Mouse (Mus musculus) CH12.LX (cell line): Measurements from ENCODE around the gene Atp8a2. TPM values are rescaled to one million over a fixed set of nuclear protein-coding genes. Genes with fewer than 3 reads are reported as not detected.

Experiments used
- DNase-seq: peaks from one replicate; pipeline ENCODE4 v3.0.0-alpha.2; 2013; ENCODE audit errors: extremely low read depth
- H3K27ac ChIP-seq: 2 replicates; pipeline ENCODE4 v1.5.1; 2012; ENCODE audit warnings: low read depth, mild to moderate bottlenecking, control low read depth, moderate library complexity; ENCODE audit not compliant: insufficient read depth
- H3K27me3 ChIP-seq: replicated peaks from 2 replicates; pipeline ENCODE3; 2012; ENCODE audit warnings: inconsistent platforms
- H3K36me3 ChIP-seq, 2 experiments: replicated peaks in 1 of 2; 2 replicates each; pipeline versions ENCODE3 to v1.6.1; 2012; ENCODE audit warnings: inconsistent platforms in 1 of 2, low read length in 1 of 2, mild to moderate bottlenecking in 1 of 2, mixed read lengths in 1 of 2, moderate library complexity in 1 of 2; ENCODE audit not compliant: control insufficient read depth in 1 of 2, insufficient read depth in 1 of 2
- H3K4me1 ChIP-seq, 2 experiments: 2 replicates each; pipeline ENCODE4 v1.6.1; 2012; ENCODE audit warnings: inconsistent platforms in 1 of 2, moderate library complexity in 1 of 2; ENCODE audit not compliant: insufficient read depth in 2 of 2, control insufficient read depth in 1 of 2
- H3K4me2 ChIP-seq: 2 replicates; pipeline ENCODE4 v1.6.1; 2012; ENCODE audit warnings: low read depth, mild to moderate bottlenecking, control low read depth; ENCODE audit not compliant: poor library complexity, insufficient read depth, severe bottlenecking
- H3K4me3 ChIP-seq, 3 experiments: fragments of 150-350 bp in 1 of 3; sonication (generic) in 1 of 3; replicated peaks in 1 of 3; 2 replicates each; pipeline versions ENCODE3 to v1.5.1; 2011 to 2012; ENCODE audit warnings: low read depth in 2 of 3, low read length in 2 of 3, mild to moderate bottlenecking in 2 of 3, moderate library complexity in 2 of 3, control low read depth in 1 of 3, improper control_type of control experiment in 1 of 3, inconsistent platforms in 1 of 3, mixed read lengths in 1 of 3; ENCODE audit not compliant: poor library complexity in 1 of 3
- H3K79me2 ChIP-seq: replicated peaks from 2 replicates; pipeline ENCODE4 v1.6.1; 2012; ENCODE audit warnings: mild to moderate bottlenecking, moderate library complexity; ENCODE audit not compliant: control insufficient read depth, poor library complexity, insufficient read depth, severe bottlenecking; ENCODE audit errors: extremely low read depth
- H3K9ac ChIP-seq: 2 replicates; pipeline ENCODE4 v1.6.1; 2012; ENCODE audit warnings: low read depth, mild to moderate bottlenecking, control low read depth, moderate library complexity; ENCODE audit not compliant: insufficient read depth
- H3K9me3 ChIP-seq: replicated peaks from 2 replicates; pipeline ENCODE3; 2012; ENCODE audit warnings: low read length, inconsistent platforms, mixed read lengths
- CHD1 ChIP-seq: IDR thresholded peaks from 2 replicates; pipeline ENCODE4 v1.6.1; 2012; ENCODE audit warnings: low read depth, low read length, improper control_type of control experiment, inconsistent platforms
- CHD2 ChIP-seq: IDR thresholded peaks from 2 replicates; pipeline ENCODE4 v1.6.1; 2011; ENCODE audit warnings: low read length, improper control_type of control experiment
- JUN ChIP-seq: IDR thresholded peaks from 2 replicates; pipeline ENCODE4 v1.6.1; 2011; ENCODE audit warnings: low read depth, mild to moderate bottlenecking, low read length, improper control_type of control experiment, moderate library complexity; ENCODE audit not compliant: insufficient read depth
- MAX ChIP-seq: IDR thresholded peaks from 2 replicates; pipeline ENCODE4 v1.6.1; 2011; ENCODE audit warnings: low read length, improper control_type of control experiment
- MAZ ChIP-seq: IDR thresholded peaks from 2 replicates; pipeline ENCODE4 v1.6.1; 2012; ENCODE audit warnings: low read depth, mild to moderate bottlenecking, inconsistent platforms, low read length, improper control_type of control experiment, moderate library complexity
- MXI1 ChIP-seq: IDR thresholded peaks from 2 replicates; pipeline ENCODE4 v1.6.1; 2011; ENCODE audit warnings: mild to moderate bottlenecking, low read depth, low read length, improper control_type of control experiment
- MYC ChIP-seq: IDR thresholded peaks from 2 replicates; pipeline ENCODE4 v1.6.1; 2011; ENCODE audit warnings: low read depth, mild to moderate bottlenecking, improper control_type of control experiment, low read length
- NELFE ChIP-seq: IDR thresholded peaks from 2 replicates; pipeline ENCODE4 v1.6.1; 2011; ENCODE audit warnings: low read depth, low read length, improper control_type of control experiment
- PAX5 ChIP-seq: IDR thresholded peaks from 2 replicates; pipeline ENCODE4 v1.6.1; 2012; ENCODE audit warnings: low read length, inconsistent platforms, mixed read lengths
- POLR2A ChIP-seq: IDR thresholded peaks from 2 replicates; pipeline ENCODE4 v1.6.1; 2011; ENCODE audit warnings: low read depth, mild to moderate bottlenecking, improper control_type of control experiment, low read length
- UBTF ChIP-seq: IDR thresholded peaks from 2 replicates; pipeline ENCODE4 v1.6.1; 2012; ENCODE audit warnings: low read depth, mild to moderate bottlenecking, inconsistent platforms, low read length, improper control_type of control experiment, moderate library complexity
- USF1 ChIP-seq: IDR thresholded peaks from 2 replicates; pipeline ENCODE4 v1.6.1; 2014; ENCODE audit warnings: low read depth, mild to moderate bottlenecking, inconsistent platforms, low read length, improper control_type of control experiment
- ZKSCAN1 ChIP-seq: IDR thresholded peaks from 2 replicates; pipeline ENCODE4 v1.6.1; 2012; ENCODE audit warnings: low read depth, inconsistent platforms, low read length, improper control_type of control experiment, borderline replicate concordance
- dilution Hi-C: fragments of 300-500 bp; cut with MboI; formaldehyde crosslinking; loops from 2 replicates; pipeline ENCODE4 v1.14.3; 2020; ENCODE audit warnings: low sequenced_read_pairs; ENCODE audit not compliant: extremely low pct_unique_long_range_greater_than_20kb, extremely low pct_ligation_motif_present
- in situ Hi-C: fragments of 300-500 bp; cut with MboI; formaldehyde crosslinking; loops from 3 replicates; pipeline ENCODE4 v1.14.3; 2019; ENCODE audit warnings: low sequenced_read_pairs, low pct_ligation_motif_present, low pct_unique_long_range_greater_than_20kb, mixed read lengths
- polyA plus RNA-seq: library from polyadenylated mRNA; unstranded; fragments of >175 nt; gene quantifications from 2 replicates; pipeline ENCODE4 v1.2.1, GENCODE M21; 2012; ENCODE audit warnings: low read depth; ENCODE audit not compliant: insufficient read length
- total RNA-seq, 2 experiments: library from RNA; depleted of rRNA; stranded (reverse); fragments of 300-350 nt in 1 of 2; fragments of >200 nt in 1 of 2; gene quantifications; 2 replicates each; pipeline ENCODE4 v1.2.3; 2012 to 2014

Atp8a2 gene
- total and polyA plus RNA-seq, 3 experiments = 0.15 to 0.29 (median 0.21) TPM

DNA sequence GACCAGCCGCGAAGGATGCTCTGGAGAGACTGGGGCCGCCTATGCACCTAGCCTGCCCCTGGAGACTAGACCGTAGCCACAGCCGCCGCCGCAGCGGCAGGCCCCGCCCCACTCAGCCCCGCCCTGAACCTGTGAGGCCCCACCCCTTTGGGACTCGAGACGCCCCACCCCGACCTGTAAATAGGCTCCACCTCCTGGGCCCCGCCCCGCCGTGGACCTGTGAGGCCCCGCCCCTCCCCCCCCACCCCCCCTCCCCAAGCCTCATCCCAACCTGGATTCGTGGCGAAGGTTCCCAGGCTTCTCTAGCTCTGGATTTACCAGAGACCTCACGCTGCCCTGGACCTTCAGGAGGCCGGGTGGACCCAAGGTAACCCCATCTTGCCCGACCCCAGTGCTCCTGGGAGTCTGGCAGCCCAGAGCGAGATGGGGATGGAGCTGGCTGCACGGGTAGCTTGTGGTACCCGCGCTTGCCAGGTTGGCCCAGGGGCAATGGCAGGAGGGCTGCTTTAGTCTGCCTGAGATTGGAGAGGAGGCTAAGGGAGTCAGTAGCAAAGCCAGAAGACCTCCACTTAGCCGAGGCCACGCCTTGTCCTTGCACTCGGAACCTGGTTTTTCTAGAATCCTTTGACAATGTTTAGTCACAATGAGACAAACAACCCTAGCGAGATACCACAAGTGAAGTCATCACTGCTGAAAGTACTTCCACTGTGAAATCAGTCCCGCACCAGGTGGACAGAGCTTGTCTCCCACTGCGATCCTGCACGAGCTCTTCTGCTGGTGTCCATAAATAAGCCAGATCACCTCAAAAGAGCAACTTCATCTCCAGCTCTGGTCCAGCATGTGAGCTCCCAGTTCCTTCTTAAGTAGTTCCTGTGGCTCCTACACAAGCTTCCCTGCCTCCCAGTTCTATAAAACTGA lies 109.9 kb downstream of the Atp8a2 start:
- no peak overlapping the region for H3K4me3 ChIP-seq
- dilution Hi-C loops = no loop called here
- no peaks in the 10 kb centered on the region for H3K79me2 ChIP-seq
- no peaks in the 10 kb centered on the region for H3K27me3 ChIP-seq
- no peak overlapping the region for H3K27ac ChIP-seq
- in situ Hi-C loops = no loop called here
- H3K9me3 ChIP-seq = no peaks in the 10 kb centered on the region
- no peak for TF ChIP-seq MAX
- H3K4me2 ChIP-seq = no peak overlapping the region
- 0 out of 4 replicates have a peak, but pooled peaks cover 0 to 3% of the 10 kb centered on the region in 2 experiments for H3K4me1 ChIP-seq
- H3K36me3 ChIP-seq = no peaks in the 10 kb centered on the region
- no peak overlapping the region for H3K9ac ChIP-seq
- DNase-seq = no peak

GRCm38 (mm10) chr14:60086254-60086807 lies 110.6 kb downstream of the Atp8a2 start:
- no peak for TF ChIP-seq NELFE
- no peak for TF ChIP-seq MAZ
- TF ChIP-seq USF1 = no peak
- TF ChIP-seq PAX5 = no peak
- TF ChIP-seq UBTF = no peak
- no peak for TF ChIP-seq MYC
- TF ChIP-seq POLR2A = no peak
- TF ChIP-seq JUN = no peak
- no peak for TF ChIP-seq CHD2
- no peak for TF ChIP-seq MXI1
- H3K27ac ChIP-seq = no peak overlapping the region
- dilution Hi-C loops (no loop called here), in situ Hi-C loops (no loop called here)
- DNase-seq = no peak
- no peak overlapping the region for H3K4me3 ChIP-seq
- H3K36me3 ChIP-seq = no peaks in the 10 kb centered on the region
- no peak overlapping the region for H3K4me2 ChIP-seq
- no peaks in the 10 kb centered on the region for H3K27me3 ChIP-seq
- no peaks in the 10 kb centered on the region for H3K9me3 ChIP-seq
- no peaks in the 10 kb centered on the region for H3K79me2 ChIP-seq
- 0 out of 4 replicates have a peak, but pooled peaks cover 0 to 3% of the 10 kb centered on the region in 2 experiments for H3K4me1 ChIP-seq
- H3K9ac ChIP-seq = no peak overlapping the region

DNA sequence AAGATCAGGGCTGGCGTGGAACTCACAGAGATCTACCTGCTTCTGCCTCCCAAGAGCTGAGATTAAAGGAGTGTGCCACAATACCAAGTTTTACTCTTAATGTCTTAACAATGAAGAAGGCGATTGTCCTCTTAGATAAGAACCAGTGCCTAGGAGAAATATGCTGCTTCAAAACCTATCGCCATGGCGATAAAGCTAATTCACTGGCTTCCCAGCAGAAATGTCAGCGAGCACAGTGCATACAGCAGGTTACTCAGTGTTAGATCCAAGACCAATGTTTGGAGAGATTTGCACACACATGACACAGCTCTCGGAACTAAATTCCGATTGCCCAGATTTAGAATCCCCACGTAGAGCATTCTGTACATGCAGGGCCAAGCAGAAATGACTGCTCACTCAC lies 114.2 kb downstream of the Atp8a2 start:
- DNase-seq = no peak
- Histone ChIP-seq H3K79me2 (no peaks in the 10 kb centered on the region), H3K9me3 (no peaks in the 10 kb centered on the region), H3K27ac (no peak overlapping the region), H3K36me3 (no peaks in the 10 kb centered on the region), H3K4me2 (no peak overlapping the region), H3K27me3 (no peaks in the 10 kb centered on the region), H3K4me1 (no peaks in the 10 kb centered on the region), H3K4me3 (no peak overlapping the region), H3K9ac (no peak overlapping the region)
- in situ Hi-C loops (no loop called here), dilution Hi-C loops (no loop called here)
- TF ChIP-seq ZKSCAN1 (no peak), CHD1 (no peak)
